Mouse (Mus musculus) stomach, postnatal 0 days (tissue): Measurements from ENCODE around the gene Ubr2.

Experiments used
- CTCF ChIP-seq: IDR thresholded peaks from 2 replicates; pipeline ENCODE4 v1.5.1; 2016; ENCODE audit warnings: antibody characterized with exemption, low read depth, mild to moderate bottlenecking, moderate library complexity
- EP300 ChIP-seq: optimal IDR thresholded peaks from 2 replicates; pipeline ENCODE3; 2016; ENCODE audit warnings: antibody characterized with exemption

- no peak for TF ChIP-seq CTCF
- TF ChIP-seq EP300 = no peak
These were observed 130.0 kb downstream of the Ubr2 start for GRCm38 (mm10) chr17:46880322-46880721.
